Mouse (Mus musculus): ENCODE measurements around the gene Serpina9. TPM values are rescaled to one million over a fixed set of nuclear protein-coding genes. Genes with fewer than 3 reads are reported as not detected.

Serpina9 gene
- 8.3 TPM for polyA plus RNA-seq (2015; fragmentation: Illumina TruSeq; extraction: RNeasy Lipid Tissue Mini Kit (QIAGEN cat#74804); ENCODE audit: low read depth, low replicate concordance)

DNA sequence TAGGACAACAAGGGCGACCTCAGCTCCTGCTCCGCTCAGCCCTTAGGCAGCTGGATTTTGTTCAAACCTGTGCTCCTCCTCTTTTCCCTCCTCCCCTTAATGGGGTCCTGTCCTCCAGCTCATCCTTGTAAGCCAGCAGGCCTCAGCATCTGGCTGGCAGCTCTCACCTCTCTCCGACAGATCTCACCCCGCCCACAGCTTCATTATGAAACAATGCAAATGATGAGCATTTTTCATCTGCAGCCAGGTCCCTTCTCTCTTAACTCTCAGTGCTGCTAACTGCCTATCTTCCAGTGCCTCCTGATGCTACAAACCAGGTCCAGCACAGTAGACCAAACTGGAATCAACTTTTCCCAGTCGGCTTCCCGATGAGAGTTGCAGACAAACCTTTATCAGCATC, at the start of gene Serpina9:
Gene Serpina9 (minus strand): TSS at position 136 of the 400 bp plus-strand sequence.

GRCm38 (mm10) chr12:104044343-104044742, 30.8 kb upstream of the Serpina9 start, which contains the start of gene Serpina12:
Gene Serpina12, minus strand, starts transcription at chr12:104044443.

GRCm38 (mm10) chr12:103989857-103990256, 23.7 kb downstream of the Serpina9 start, which contains the start of gene Serpina11:
Gene Serpina11, minus strand, starts transcription at chr12:103989957.

GRCm38 (mm10) chr12:103958798-103959197, 54.8 kb downstream of the Serpina9 start, which contains the start of gene Serpina1e:
Gene Serpina1e, minus strand, starts transcription at chr12:103958975.

Other genes with a start within 250 kb of the Serpina9 start
- 0.71 TPM for gene Serpina1d, start 240.2 kb downstream of the Serpina9 start, polyA plus RNA-seq (2015; fragmentation: Illumina TruSeq; extraction: RNeasy Lipid Tissue Mini Kit (QIAGEN cat#74804); ENCODE audit: low read depth, low replicate concordance)
- 1.8 TPM for gene Serpina1b, start 183.4 kb downstream of the Serpina9 start, polyA plus RNA-seq (2015; fragmentation: Illumina TruSeq; extraction: RNeasy Lipid Tissue Mini Kit (QIAGEN cat#74804); ENCODE audit: low read depth, low replicate concordance)
- gene Serpina1a, start 150.2 kb downstream of the Serpina9 start, polyA plus RNA-seq (2015; fragmentation: Illumina TruSeq; extraction: RNeasy Lipid Tissue Mini Kit (QIAGEN cat#74804); ENCODE audit: low read depth, low replicate concordance) = 1.1 TPM
- 1.3 TPM for gene Serpina1c, start 108.9 kb downstream of the Serpina9 start, polyA plus RNA-seq (2015; fragmentation: Illumina TruSeq; extraction: RNeasy Lipid Tissue Mini Kit (QIAGEN cat#74804); ENCODE audit: low read depth, low replicate concordance)
- gene Serpina1e, start 54.8 kb downstream of the Serpina9 start, polyA plus RNA-seq (2015; fragmentation: Illumina TruSeq; extraction: RNeasy Lipid Tissue Mini Kit (QIAGEN cat#74804); ENCODE audit: low read depth, low replicate concordance) = not detected
- not detected for gene Serpina11, start 23.8 kb downstream of the Serpina9 start, polyA plus RNA-seq (2015; fragmentation: Illumina TruSeq; extraction: RNeasy Lipid Tissue Mini Kit (QIAGEN cat#74804); ENCODE audit: low read depth, low replicate concordance)
- gene Serpina12, start 30.7 kb upstream of the Serpina9 start, polyA plus RNA-seq (2015; fragmentation: Illumina TruSeq; extraction: RNeasy Lipid Tissue Mini Kit (QIAGEN cat#74804); ENCODE audit: low read depth, low replicate concordance) = not detected
- gene Serpina5, start 87.4 kb upstream of the Serpina9 start, polyA plus RNA-seq (2015; fragmentation: Illumina TruSeq; extraction: RNeasy Lipid Tissue Mini Kit (QIAGEN cat#74804); ENCODE audit: low read depth, low replicate concordance) = not detected
- not detected for gene Serpina3a, start 99.0 kb upstream of the Serpina9 start, polyA plus RNA-seq (2015; fragmentation: Illumina TruSeq; extraction: RNeasy Lipid Tissue Mini Kit (QIAGEN cat#74804); ENCODE audit: low read depth, low replicate concordance)
- gene Serpina3b, start 114.2 kb upstream of the Serpina9 start, polyA plus RNA-seq (2015; fragmentation: Illumina TruSeq; extraction: RNeasy Lipid Tissue Mini Kit (QIAGEN cat#74804); ENCODE audit: low read depth, low replicate concordance) = not detected
- gene Serpina3c, start 140.1 kb upstream of the Serpina9 start, polyA plus RNA-seq (2015; fragmentation: Illumina TruSeq; extraction: RNeasy Lipid Tissue Mini Kit (QIAGEN cat#74804); ENCODE audit: low read depth, low replicate concordance) = 0.19 TPM
- gene Serpina3f, start 200.8 kb upstream of the Serpina9 start, polyA plus RNA-seq (2015; fragmentation: Illumina TruSeq; extraction: RNeasy Lipid Tissue Mini Kit (QIAGEN cat#74804); ENCODE audit: low read depth, low replicate concordance) = not detected
- 2.3 TPM for gene Serpina3g, start 222.5 kb upstream of the Serpina9 start, polyA plus RNA-seq (2015; fragmentation: Illumina TruSeq; extraction: RNeasy Lipid Tissue Mini Kit (QIAGEN cat#74804); ENCODE audit: low read depth, low replicate concordance)
- gene Serpina3i, start 249.4 kb upstream of the Serpina9 start, polyA plus RNA-seq (2015; fragmentation: Illumina TruSeq; extraction: RNeasy Lipid Tissue Mini Kit (QIAGEN cat#74804); ENCODE audit: low read depth, low replicate concordance) = not detected